Mouse (Mus musculus) right cerebral cortex, postnatal 25 days (tissue): ENCODE results near the gene Calml3.
"Not testable (repeated sequence)": the region's sequence is repeated elsewhere in the genome, so short reads cannot be mapped to it uniquely, and the experiment has no call there.

Experiments
- DNase-seq: peaks from one replicate; pipeline ENCODE4 v3.0.0; 2022

Calml3 gene

DNA sequence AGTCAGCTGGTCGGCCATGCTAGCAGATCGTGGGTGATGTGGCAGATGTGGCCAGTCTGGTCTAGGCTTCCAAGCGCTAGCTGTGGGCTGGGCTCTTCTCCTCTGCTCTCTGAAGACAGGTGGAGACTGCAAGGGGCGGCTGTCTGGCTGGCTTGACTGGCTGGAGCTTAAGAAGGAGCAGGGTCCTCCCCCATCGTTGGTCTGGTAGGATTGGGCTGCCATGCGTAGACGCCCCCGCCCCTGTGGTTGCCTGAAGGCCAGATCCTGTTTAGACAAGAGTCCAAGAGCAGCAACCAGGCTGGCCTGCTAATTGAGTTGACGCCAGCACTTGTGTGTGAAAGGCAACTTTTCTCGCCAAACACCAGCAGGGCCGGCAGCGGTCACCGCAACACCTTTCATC is at the start of gene Calml3:
Calml3 (minus strand) TSS at position 131 of the 400 bp plus-strand sequence.
- no peak for DNase-seq

DNA sequence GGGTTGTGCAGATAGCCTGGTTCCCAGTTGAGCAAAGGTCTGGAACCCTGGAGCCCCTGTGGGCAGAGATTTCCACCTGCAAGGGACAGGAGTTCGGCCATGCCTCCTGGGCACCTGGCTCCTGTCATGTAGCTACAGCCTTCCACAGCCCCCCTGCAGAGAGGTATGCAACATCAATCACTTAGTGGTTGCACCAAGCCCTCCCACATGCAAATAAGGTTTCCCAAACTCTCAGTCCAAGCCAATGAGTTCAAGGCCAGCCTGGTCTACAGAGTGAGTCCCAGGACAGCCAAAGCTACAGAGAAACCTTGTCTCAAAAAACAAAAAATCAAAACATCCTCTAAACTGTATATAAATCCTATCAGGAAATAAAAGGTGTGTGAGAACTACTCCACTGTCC is 46.2 kb upstream of the Calml3 start:
- no peak for DNase-seq

GRCm38 (mm10) chr13:3840662-3841061 is 36.5 kb upstream of the Calml3 start:
- not testable (repeated sequence) for DNase-seq

DNA sequence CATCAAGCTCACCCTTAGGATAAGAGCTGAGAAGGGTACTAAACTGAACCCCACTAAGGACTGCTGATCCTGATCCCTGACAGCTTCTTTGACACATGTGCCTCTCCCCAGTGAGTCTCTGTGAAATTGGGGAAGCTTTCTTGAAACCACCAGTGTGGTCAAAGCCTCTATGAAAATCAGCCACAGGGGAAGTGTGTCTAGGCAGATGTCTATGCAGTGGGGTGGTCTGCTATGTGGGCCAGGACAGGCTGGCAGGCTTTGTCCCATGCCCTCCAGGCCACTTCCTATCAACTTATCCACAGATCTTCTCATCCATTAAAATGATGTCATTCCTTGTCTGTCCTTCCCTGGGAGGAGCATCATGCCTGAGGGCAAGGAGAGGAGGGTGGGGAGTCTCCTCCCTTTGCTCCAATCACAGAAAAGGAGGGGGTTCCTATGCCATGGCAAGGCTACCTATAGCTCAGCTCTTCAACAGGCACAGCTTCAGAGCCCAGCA is 33.2 kb upstream of the Calml3 start, which contains the start of gene Calm4:
Calm4 (plus strand) TSS at position 446 of the 496 bp plus-strand sequence.
- DNase-seq: not testable (repeated sequence)

DNA sequence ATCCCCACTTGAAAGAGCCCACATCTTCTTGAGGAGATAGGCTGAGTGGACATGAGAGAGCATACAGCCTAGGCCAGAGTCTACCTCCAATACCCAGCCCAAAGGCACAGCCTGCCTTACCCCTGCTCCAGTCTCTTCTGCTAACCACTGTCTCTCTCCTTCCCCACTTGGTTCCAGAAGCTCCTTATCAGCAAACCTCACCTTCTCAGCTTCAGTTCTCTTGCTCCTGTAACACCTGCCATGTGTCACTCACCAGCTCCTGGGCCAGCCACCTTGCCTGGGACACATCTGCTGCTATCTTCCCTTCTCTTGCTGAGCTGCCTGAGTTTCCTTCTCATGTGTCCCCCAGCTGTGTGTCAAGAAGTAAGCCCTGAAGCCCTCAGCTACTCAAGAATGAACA is 29.5 kb upstream of the Calml3 start:
- not testable (repeated sequence) for DNase-seq

GRCm38 (mm10) chr13:3832450-3832849 is 28.3 kb upstream of the Calml3 start:
- no peak for DNase-seq

- no peak for DNase-seq
Observed at GRCm38 (mm10) chr13:3831994-3832393, 27.9 kb upstream of the Calml3 start.

- DNase-seq: no peak
Observed at GRCm38 (mm10) chr13:3831546-3831945, 27.4 kb upstream of the Calml3 start.

- DNase-seq: no peak
Observed at GRCm38 (mm10) chr13:3825726-3826125, 21.6 kb upstream of the Calml3 start.

- DNase-seq: no peak
Observed at GRCm38 (mm10) chr13:3822105-3822504, 18.0 kb upstream of the Calml3 start.

DNA sequence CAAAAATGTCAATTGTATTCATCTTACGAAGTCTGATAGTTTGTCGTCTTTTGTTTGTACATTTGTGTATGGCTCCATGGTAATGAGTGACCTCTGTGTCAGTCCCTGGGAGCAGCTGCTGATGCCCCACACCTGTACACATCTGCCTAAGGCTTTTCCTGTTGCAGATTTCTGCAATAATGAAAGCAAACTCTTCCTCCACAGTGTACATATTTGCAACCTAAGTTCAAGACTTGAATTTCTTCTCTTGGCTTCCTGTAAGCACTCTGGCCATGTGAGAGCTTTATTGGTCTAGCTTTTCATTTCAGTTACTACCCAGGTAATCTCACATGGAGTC is 14.6 kb upstream of the Calml3 start:
- no peak for DNase-seq

- DNase-seq: no peak
Observed at GRCm38 (mm10) chr13:3818012-3818739, 14.1 kb upstream of the Calml3 start.

GRCm38 (mm10) chr13:3807131-3807827 is 3.2 kb upstream of the Calml3 start:
- DNase-seq: no peak

DNA sequence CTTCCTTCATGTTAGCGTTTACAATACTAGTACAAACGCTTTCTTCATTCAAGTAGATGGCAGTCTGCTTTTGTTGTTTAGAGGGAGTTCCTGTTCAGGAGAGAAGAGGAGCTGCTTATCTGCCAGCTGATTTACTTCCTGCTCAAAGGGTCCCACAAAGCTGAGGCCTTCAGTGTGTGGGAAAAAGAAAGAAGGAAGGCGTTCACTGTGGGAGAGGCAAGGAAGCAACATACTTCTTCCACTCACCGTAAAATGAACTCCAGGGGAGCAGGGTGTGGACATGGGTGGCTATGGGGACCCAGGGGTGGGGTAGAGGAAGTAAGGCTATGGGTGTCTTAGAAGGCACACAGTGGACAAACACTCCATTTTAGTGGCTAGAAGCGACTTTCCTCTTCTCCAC is 1.5 kb upstream of the Calml3 start:
- no peak for DNase-seq

- DNase-seq: no peak
Observed at GRCm38 (mm10) chr13:3805132-3805531, 1.0 kb upstream of the Calml3 start.

- DNase-seq: no peak
Observed at GRCm38 (mm10) chr13:3799386-3799785, 4.7 kb downstream of the Calml3 start.

DNA sequence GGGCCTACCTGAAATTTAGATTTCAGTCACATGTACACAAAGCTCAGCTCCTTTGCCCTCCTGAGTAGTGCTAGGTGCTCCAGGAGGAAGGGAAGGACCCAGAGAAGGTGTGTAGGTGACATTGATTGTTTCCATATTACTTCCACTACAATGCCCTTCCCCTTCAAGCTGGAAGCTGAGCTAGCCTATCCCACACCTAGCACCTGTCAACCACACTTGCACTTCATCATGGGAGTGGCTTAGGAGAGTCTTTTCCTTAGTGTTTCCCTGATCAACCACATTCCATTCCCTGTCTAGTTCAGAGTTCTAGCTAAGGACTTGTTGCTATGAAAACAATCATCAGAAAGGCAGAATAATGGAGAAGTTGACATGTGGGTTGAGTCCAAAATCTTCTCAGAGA is 5.4 kb downstream of the Calml3 start:
- no peak for DNase-seq

DNA sequence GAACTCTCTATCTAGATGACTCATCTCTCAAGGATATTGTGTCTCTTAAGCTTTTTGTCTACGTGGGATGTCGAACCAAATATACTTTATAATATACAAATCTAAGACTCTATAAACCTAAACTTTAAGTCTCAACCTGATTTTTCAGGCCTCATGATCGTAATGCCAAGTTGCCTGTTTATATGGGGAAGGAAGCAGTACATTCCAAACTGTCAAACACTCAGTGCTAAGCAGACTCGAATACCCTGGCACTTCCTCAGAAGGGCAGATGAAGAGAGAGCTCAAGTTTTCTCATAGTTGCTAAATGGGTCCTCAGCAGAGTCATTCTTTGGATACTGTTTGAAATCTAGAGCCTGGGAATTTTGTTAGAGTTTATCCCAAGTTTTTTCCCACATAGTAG is 7.5 kb downstream of the Calml3 start:
- DNase-seq: no peak

- no peak for DNase-seq
Observed at GRCm38 (mm10) chr13:3789531-3789930, 14.6 kb downstream of the Calml3 start.

- no peak for DNase-seq
Observed at GRCm38 (mm10) chr13:3788588-3788987, 15.5 kb downstream of the Calml3 start.

DNA sequence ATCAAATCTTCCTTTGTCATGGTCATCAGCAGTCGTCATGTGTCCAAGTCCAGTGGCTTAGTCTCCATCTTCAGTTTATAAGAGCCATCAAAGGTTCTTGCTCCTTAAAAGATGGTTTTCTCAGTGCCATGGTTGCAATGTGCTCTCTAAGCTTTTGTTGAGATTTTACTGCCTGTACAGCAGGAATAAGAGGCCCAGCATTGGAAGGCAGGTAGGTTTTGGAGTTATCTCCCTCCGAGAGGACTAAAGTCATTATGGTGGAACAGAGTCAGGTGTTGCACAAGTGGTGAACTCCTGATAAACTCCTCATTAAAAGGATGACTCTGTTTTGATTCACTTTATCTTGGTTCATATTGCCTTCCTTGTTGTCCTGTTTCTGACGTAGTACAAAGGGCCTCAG is 16.5 kb downstream of the Calml3 start:
- DNase-seq: no peak

GRCm38 (mm10) chr13:3787102-3787501 is 17.0 kb downstream of the Calml3 start:
- DNase-seq: no peak

DNA sequence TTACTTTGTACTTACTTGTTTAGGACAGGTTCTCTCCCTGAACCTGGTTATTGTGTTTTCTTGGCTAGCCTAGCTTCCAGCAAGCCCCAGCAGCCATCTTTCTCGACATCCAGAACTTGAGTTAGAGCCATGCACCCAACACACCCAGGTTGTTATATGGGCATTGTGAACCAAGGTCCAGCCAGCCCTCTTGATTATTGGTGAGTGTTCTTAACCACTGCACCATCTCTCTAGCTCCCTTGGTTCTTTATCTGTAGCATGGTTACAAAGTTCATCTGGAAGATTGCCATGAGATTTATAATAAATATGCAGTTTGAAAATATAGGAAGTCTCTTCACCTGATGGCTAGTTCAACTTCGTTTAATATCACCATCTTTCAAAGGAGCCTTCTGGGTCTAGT is 20.5 kb downstream of the Calml3 start:
- DNase-seq: no peak

GRCm38 (mm10) chr13:3782499-3782898 is 21.6 kb downstream of the Calml3 start:
- DNase-seq: no peak
